Mouse (Mus musculus): ENCODE measurements at regions not wholly inside any gene's neighbourhood (a gene's known extent, or its start where the extent isn't known, plus 50 kb on each side); places are given as distances from the start of the nearest gene placed in this dataset.
"Not testable (repeated sequence)": the region's sequence is repeated elsewhere in the genome, so short reads cannot be mapped to it uniquely, and the experiment has no call there.

DNA sequence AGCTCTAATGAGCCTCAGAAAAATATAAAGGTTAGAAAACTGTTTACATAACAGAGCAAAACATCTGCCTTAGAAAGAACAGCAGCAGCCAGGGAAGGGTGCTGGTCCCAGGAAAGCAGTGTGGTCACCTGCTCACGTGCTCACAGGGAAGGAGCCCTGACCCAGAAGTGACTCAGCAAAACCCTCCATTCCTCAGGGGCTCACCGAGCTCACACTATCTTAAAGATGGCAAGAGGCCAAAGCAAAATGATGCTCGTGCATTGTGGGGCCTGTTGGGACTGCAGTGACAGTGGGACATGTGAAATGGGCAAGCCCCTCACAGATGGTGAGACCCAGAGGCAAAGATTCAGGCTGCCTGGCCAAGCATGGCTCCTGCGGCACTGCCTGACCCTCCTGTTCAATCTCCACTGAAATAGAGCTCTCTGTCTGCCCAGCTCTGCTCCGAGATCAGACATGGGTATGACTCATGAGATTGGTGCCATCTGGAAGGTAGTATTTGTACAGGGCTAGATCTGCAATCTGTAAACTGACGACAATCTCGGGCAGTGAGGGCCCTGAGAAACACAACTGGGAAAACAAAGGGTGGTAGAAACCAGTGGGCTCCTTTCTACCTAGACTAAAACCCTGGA lies 138.4 kb downstream of the Tcp10c start:
- TF ChIP-seq CTCF, EP300 (IDR thresholded peaks at IDR 0.05; ENCODE audit: low read depth): not testable (repeated sequence)

Measured in liver, embryonic 14.5 days (tissue).